Mouse (Mus musculus) heart, postnatal 0 days (tissue): ENCODE data around the gene Mybbp1a.

Source experiments
- CTCF ChIP-seq: IDR thresholded peaks from 2 replicates; pipeline ENCODE4 v1.5.1; 2016; ENCODE audit warnings: antibody characterized with exemption, control low read depth, low read depth
- EP300 ChIP-seq: IDR thresholded peaks from 2 replicates; pipeline ENCODE4 v1.6.1; 2016; ENCODE audit warnings: antibody characterized with exemption, low read depth

DNA sequence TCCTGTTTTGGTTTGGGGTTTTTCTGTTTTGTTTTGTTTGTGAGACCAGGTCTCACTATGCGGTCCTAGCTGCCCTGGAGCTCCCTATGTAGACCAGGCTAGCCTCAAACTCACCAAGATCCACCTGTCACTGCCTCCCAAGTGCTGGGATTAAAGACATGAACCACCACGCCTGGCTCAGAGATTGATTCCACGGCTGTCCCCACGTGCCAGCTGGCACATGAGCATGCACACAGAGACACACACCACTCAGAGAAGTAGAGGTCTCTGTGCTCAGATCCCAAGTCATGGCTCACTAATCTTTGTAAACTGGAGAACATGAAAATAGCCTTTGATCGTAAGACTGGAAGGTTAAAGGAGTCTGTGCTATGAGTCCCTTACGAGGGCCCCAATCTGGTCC is 22.1 kb upstream of the Mybbp1a start:
- TF ChIP-seq CTCF (no peak), EP300 (no peak)
